Mouse (Mus musculus) lung, adult 2 months (tissue): Measurements from ENCODE around the gene Gm10160. TPM values are rescaled to one million over a fixed set of nuclear protein-coding genes. Genes with fewer than 3 reads are reported as not detected.

Experiments used
- DNase-seq: peaks from one replicate; pipeline ENCODE4 v3.0.0; 2022
- H3K4me1 ChIP-seq: fragments of 200-500 bp; 2 replicates; pipeline ENCODE4 v1.6.1; 2011; ENCODE audit warnings: low read length; ENCODE audit not compliant: control insufficient read depth, insufficient read depth
- H3K4me3 ChIP-seq: fragments of 200-500 bp; replicated peaks from 2 replicates; pipeline ENCODE3; 2011; ENCODE audit warnings: low read depth, mild to moderate bottlenecking, control low read depth, low read length; ENCODE audit errors: extremely low read depth
- CTCF ChIP-seq: fragments of 200-500 bp; IDR thresholded peaks from 2 replicates; pipeline ENCODE4 v1.5.1; 2011; ENCODE audit warnings: mild to moderate bottlenecking, low read length, control low read depth; ENCODE audit not compliant: insufficient read depth
- POLR2A ChIP-seq: fragments of 200-500 bp; IDR thresholded peaks from 2 replicates; pipeline ENCODE4 v1.6.1; 2011; ENCODE audit warnings: low read depth, mild to moderate bottlenecking, control low read depth, low read length, borderline replicate concordance; ENCODE audit errors: extremely low read depth
- WGBS: fragments of 180-500 bp; shearing (Covaris S2); methylation state at CpG from one replicate; pipeline ENCODE4 v1.1.7; 2018; 5-methylcytosine and 5-hydroxymethylcytosine counted together
- polyA plus RNA-seq: library from polyadenylated mRNA; depleted of rRNA; stranded (reverse); fragments of >200 nt; gene quantifications from 2 replicates; pipeline ENCODE4 v1.2.3, GENCODE M21; 2012; rRNA removed

Gene Gm10160
- polyA plus RNA-seq, result not detected in 2 replicates

GRCm38 (mm10) chr7:81855694-81856093, at the start of gene Gm10160:
Gm10160 (minus strand) TSS chr7:81855794.
- no peak for DNase-seq
- Histone ChIP-seq H3K4me1 (peaks cover 5% of the 10 kb centered on the region; the same call in 1 of the 2 replicates), H3K4me3 (no peak within 1 kb of the TSS)
- 97% methylated on average over 1 of the region's 1 CpGs for WGBS
- TF ChIP-seq POLR2A, result no peak
- TF ChIP-seq CTCF, result no peak

DNA sequence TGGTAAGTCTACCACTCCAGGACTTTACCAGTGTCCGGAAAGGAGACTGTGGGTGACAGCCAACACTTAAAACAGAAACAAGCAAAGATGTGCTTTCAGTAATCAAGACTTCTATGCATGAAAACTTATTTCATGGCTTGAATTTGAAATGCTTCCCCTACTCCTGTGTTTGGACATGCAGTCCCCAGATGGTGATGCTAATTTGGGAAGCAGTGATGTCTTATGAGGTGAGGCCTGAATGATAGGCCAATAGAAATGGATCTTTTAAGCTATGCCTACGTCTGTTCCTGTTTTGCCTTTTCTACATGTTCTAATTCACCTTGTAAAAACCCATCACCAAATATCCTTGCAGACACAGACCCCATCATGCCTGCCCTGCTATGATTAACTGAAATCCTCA, 49.3 kb upstream of the Gm10160 start:
- DNase-seq, result no peak
- H3K4me3 ChIP-seq, result no peak overlapping the region
- 79% methylated on average over 2 of the region's 2 CpGs for WGBS
- no peaks in the 10 kb centered on the region for H3K4me1 ChIP-seq
- TF ChIP-seq CTCF, result no peak
- no peak for TF ChIP-seq POLR2A

GRCm38 (mm10) chr7:81904094-81904493, 48.5 kb upstream of the Gm10160 start:
- 48% methylated on average over 4 of the region's 4 CpGs for WGBS
- no peaks in the 10 kb centered on the region for H3K4me1 ChIP-seq
- no peak for DNase-seq
- H3K4me3 ChIP-seq, result no peak overlapping the region
- TF ChIP-seq CTCF, result no peak
- no peak for TF ChIP-seq POLR2A

DNA sequence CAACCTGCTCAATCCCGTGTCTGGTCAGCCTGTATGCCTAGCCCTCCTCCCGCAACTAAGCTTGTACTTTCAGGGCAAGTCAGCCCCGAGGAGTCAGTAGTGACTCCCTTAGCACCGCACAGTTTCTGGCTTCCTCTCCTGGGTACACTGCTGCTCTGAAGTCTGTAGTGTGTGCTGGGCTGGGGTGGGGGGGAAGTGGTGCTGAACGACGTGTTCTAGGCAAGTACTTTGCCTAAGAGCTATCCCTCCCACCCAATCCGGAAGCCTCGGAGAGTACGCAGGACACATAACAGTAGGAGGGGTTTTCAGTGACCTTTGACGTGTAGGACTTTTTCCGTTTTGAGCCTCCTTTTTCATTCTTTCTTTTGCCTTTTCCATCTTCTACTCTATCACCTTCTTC, 43.8 kb upstream of the Gm10160 start:
- Histone ChIP-seq H3K4me3 (no peak overlapping the region), H3K4me1 (no peaks in the 10 kb centered on the region)
- WGBS, result 60% methylated on average over 11 of the region's 11 CpGs
- no peak for DNase-seq
- TF ChIP-seq CTCF, result no peak
- TF ChIP-seq POLR2A, result no peak

GRCm38 (mm10) chr7:81885128-81885527, 29.5 kb upstream of the Gm10160 start:
- DNase-seq, result no peak
- TF ChIP-seq CTCF (no peak), POLR2A (no peak)
- no peak overlapping the region for H3K4me3 ChIP-seq
- no peaks in the 10 kb centered on the region for H3K4me1 ChIP-seq
- 84% methylated on average over 4 of the region's 4 CpGs for WGBS

GRCm38 (mm10) chr7:81881600-81881999, 26.0 kb upstream of the Gm10160 start:
- Histone ChIP-seq H3K4me3 (no peak overlapping the region), H3K4me1 (no peaks in the 10 kb centered on the region)
- DNase-seq, result no peak
- 52% methylated on average over 3 of the region's 3 CpGs for WGBS
- TF ChIP-seq CTCF, result no peak
- TF ChIP-seq POLR2A, result no peak

- no peak for DNase-seq
Observed at GRCm38 (mm10) chr7:81880797-81881196, 25.2 kb upstream of the Gm10160 start.

GRCm38 (mm10) chr7:81880286-81880685, 24.7 kb upstream of the Gm10160 start:
- TF ChIP-seq CTCF (no peak), POLR2A (no peak)
- WGBS, result 78% methylated on average over 5 of the region's 5 CpGs
- DNase-seq, result no peak
- Histone ChIP-seq H3K4me1 (no peaks in the 10 kb centered on the region), H3K4me3 (no peak overlapping the region)

More at GRCm38 (mm10) chr7:81880797-81881196, 25.2 kb upstream of the Gm10160 start:
- H3K4me3 ChIP-seq, result no peak overlapping the region
- TF ChIP-seq CTCF, result no peak
- no peak for TF ChIP-seq POLR2A
- no peaks in the 10 kb centered on the region for H3K4me1 ChIP-seq
- 76% methylated on average over 4 of the region's 4 CpGs for WGBS

DNA sequence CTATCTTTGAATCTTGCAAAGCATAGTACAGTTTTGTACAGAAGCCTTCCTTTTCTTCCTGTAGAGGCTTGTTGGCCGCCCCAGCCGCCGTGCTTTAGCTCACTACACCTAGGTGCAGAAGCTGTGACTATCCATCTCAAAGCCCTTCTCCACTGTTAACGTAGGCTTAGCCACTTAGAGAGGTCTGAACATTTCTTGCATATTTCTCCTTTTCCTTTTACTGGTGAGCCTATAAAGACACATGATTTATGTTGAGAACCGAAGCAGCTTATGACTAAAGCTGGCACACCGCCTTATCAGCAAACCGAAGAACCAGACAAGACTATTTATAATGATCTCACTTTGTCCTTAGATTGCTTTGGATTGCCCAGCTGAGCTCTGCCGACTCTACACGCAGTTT, 19.8 kb upstream of the Gm10160 start:
- TF ChIP-seq POLR2A (no peak), CTCF (no peak)
- 44% methylated on average over 9 of the region's 9 CpGs for WGBS

GRCm38 (mm10) chr7:81874636-81875035, 19.0 kb upstream of the Gm10160 start:
- TF ChIP-seq CTCF (no peak), POLR2A (no peak)
- peak; percentile 34 for DNase-seq
- Histone ChIP-seq H3K4me3 (no peak overlapping the region), H3K4me1 (peaks cover 4% of the 10 kb centered on the region; the same call in 1 of the 2 replicates)
- WGBS, result 33% methylated on average over 6 of the region's 6 CpGs

More for the DNA sequence above, 19.8 kb upstream of the Gm10160 start:
- peaks cover 4% of the 10 kb centered on the region; the same call in 1 of the 2 replicates for H3K4me1 ChIP-seq
- no peak for DNase-seq
- H3K4me3 ChIP-seq, result no peak overlapping the region
